Mouse (Mus musculus): ENCODE data around the gene Atp1b2. TPM values are rescaled to one million over a fixed set of nuclear protein-coding genes. Genes with fewer than 3 reads are reported as not detected.
A peak's percentile ranks its signal among the peaks of the same experiment; 100 is the strongest.

The Atp1b2 gene
- polyA plus RNA-seq, 1 experiment from 2014 or later: 31.0 TPM

DNA sequence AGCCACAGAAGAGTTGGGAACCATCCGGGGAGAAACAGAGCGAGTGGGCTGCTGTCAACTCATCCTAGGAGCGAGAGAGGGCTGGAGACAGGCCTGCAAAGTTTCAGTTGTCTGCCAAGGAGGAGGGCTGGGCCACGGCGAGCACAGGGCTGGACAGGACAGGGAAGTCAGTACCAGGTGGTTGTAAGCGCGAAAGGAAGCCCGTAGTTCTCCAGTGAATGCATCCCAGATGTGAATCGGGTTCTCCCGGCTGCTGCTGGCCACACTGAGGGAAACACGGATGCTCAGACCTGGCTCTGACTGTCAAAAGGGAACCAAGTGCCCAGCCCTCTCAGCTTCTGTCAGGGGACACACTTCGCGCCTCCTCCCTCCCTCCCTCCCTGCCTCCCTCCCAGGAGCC lies 42.4 kb downstream of the Atp1b2 start:
- no peak for ATAC-seq (replicated peaks; ENCODE audit: insufficient number of reproducible peaks, low FRiP score, low TSS enrichment)
- no peaks in the 10 kb centered on the region for H3K9me3 ChIP-seq (replicated peaks; ENCODE audit: control insufficient read depth, low read length)
- 49% methylated on average over 13 of the region's 13 CpGs for WGBS (ENCODE audit: insufficient replicate concordance)
- no peak overlapping the region for H3K9ac ChIP-seq (ENCODE audit: low read depth, low read length)
- H3K4me3 ChIP-seq (ENCODE audit: low read depth, low read length): no peak overlapping the region
- H3K4me2 ChIP-seq: peak overlapping the region; percentile 22
- peaks cover 6% of the 10 kb centered on the region; the same call in 1 of the 2 replicates for H3K27me3 ChIP-seq (ENCODE audit: control insufficient read depth, insufficient read depth, low read length)
- H3K4me1 ChIP-seq (ENCODE audit: control insufficient read depth, insufficient read depth, low read length): peaks cover 47% of the 10 kb centered on the region
- H3K27ac ChIP-seq (ENCODE audit: low read depth, low read length): peak overlapping the region; percentile 25; the same call in 1 of the 2 replicates
- H3K36me3 ChIP-seq (ENCODE audit: control insufficient read depth, insufficient read depth, low read length): peaks cover 2% of the 10 kb centered on the region; the same call in 1 of the 2 replicates

DNA sequence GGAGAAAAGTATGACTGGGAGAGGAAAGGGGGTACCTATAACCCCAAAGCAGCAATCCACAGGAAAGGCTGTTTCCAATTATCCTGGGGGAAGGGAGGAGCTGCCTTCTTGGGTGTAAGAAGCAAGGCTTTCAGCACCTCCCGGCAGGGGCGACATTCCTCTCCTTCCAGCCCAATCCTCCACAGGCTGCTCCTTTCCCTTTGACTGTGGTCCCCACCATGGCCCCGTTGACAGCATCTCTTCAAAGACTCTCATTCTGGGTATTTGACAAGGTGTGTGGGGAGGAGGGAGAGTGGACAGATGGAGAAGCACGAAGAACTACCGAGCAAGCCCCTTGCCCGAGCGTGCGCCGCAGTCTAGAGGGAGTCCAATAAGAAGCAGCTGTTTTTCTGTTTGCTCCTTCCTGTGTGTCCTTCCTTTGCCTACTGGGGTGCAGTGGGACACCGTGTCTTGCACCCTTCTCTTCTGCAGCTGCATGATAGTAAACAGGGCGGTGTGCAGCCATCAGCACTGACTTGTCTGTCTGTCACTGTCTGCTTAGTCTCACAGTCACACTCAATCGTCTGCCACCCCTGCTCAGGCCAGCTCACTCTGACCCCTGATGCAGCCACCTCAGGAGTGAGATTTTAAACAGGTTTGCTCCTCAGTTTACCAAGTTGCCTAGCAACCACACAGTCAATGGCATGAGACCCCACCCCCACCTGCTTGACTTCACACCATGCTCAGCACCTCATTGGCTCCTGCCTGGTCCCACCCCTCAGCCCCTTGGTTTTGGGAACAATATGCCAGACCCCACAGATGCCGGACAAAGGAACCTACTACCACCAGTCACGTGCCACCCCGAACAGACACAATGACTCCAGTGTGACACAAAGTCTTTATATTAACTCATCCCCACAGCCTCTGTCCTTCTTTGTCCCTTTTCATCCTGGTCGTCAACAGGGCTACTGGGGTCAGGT lies 44.6 kb downstream of the Atp1b2 start:
- Histone ChIP-seq H3K4me1 (ENCODE audit: control insufficient read depth, insufficient read depth, low read length) (peaks cover 62% of the 10 kb centered on the region), H3K9ac (ENCODE audit: low read depth, low read length) (peak overlapping the region; percentile 54; the same call in 1 of the 2 replicates), H3K36me3 (ENCODE audit: control insufficient read depth, insufficient read depth, low read length) (peaks cover 2% of the 10 kb centered on the region; the same call in 1 of the 2 replicates), H3K9me3 (replicated peaks; ENCODE audit: control insufficient read depth, low read length) (no peaks in the 10 kb centered on the region), H3K27me3 (ENCODE audit: control insufficient read depth, insufficient read depth, low read length) (peaks cover 6% of the 10 kb centered on the region; the same call in 1 of the 2 replicates), H3K4me2 (peak overlapping the region; percentile 98), H3K4me3 (ENCODE audit: low read depth, low read length) (peak overlapping the region; percentile 74; the same call in 1 of the 2 replicates), H3K27ac (ENCODE audit: low read depth, low read length) (peak overlapping the region; percentile 99)
- ATAC-seq (replicated peaks; ENCODE audit: insufficient number of reproducible peaks, low FRiP score, low TSS enrichment): no peak
- WGBS (ENCODE audit: insufficient replicate concordance): 21% methylated on average over 16 of the region's 16 CpGs

DNA sequence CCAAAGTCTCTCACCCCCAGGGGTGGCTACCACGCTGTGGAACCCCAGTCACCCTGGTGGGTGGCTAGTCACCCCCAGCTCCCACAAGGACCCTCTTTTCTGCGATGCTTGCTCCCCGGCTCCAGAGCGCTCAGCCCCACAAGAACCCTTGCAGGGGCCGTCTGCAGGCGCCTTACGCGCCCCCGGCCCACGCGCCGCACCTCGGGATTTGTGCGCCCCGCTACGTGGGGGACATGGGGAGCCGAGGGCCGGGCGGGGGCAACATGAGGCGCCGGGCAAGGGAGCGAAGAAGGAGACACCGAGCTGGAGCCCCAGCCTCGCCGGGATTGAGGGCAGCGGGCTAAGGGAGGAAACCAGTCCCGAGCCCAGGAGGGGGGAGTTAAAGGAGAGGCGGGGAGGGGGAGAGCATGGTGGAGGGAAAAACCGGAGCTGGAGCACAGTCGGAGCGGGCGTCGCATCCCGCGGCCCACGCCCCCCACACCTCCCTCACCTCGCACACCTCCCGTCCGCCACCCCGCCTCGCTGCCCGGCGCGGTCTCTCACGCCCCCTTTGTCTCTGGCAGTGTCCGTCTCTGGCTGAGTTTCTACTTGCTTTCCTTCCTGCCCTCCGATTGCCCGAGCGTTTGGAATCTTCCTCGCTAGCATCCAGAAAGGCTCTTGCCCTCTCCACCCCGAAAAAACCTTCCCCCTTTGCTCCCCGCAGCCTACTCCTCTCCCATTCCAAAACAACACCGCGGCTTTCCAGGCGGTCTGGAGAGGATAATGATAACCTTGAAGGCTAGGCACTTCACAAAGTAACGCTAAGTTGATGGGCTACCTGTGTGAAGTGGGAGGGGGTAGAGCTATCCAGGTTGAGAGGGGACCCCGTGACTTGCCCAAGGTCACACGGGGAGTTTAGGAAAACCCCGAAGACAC lies 45.6 kb downstream of the Atp1b2 start, which contains the start of gene Efnb3:
Gene Efnb3, minus strand, starts transcription at position 355 of the 915 bp plus-strand sequence.
- H3K27me3 ChIP-seq (ENCODE audit: control insufficient read depth, insufficient read depth, low read length): peaks cover 6% of the 10 kb centered on the region; the same call in 1 of the 2 replicates
- peak within 1 kb of the TSS; percentile 91 for H3K9ac ChIP-seq (ENCODE audit: low read depth, low read length)
- peak; percentile 45 for ATAC-seq (replicated peaks; ENCODE audit: insufficient number of reproducible peaks, low FRiP score, low TSS enrichment)
- under 1% methylated on average over 56 of the region's 59 CpGs for WGBS (ENCODE audit: insufficient replicate concordance)
- H3K27ac ChIP-seq (ENCODE audit: low read depth, low read length): peak within 1 kb of the TSS; percentile 99
- H3K36me3 ChIP-seq (ENCODE audit: control insufficient read depth, insufficient read depth, low read length): peaks cover 2% of the 10 kb centered on the region; the same call in 1 of the 2 replicates
- H3K4me2 ChIP-seq: peak within 1 kb of the TSS; percentile 98
- peak within 1 kb of the TSS; percentile 74 for H3K4me3 ChIP-seq (ENCODE audit: low read depth, low read length)
- no peaks in the 10 kb centered on the region for H3K9me3 ChIP-seq (replicated peaks; ENCODE audit: control insufficient read depth, low read length)
- peaks cover 62% of the 10 kb centered on the region for H3K4me1 ChIP-seq (ENCODE audit: control insufficient read depth, insufficient read depth, low read length)

DNA sequence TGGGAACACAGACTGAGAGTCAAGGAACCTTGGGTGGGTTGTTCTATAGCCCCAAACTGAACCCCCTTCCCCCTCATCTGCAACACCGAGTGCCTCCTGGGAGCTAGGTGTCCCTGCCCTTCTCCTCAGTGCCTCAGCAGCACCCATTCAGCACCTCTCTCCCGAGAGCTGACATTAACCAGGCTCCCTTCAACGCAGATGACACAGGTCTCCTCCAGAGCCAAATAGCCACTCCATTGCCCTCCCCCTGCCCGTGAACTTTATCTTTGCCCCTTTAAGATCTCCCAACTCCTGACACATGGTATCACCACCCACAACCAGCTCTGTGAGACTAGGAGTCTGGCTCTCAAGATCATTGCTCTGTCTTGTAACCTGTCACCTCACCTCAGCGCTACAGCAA lies 46.6 kb downstream of the Atp1b2 start:
- H3K4me1 ChIP-seq (ENCODE audit: control insufficient read depth, insufficient read depth, low read length): peaks cover 62% of the 10 kb centered on the region
- 5% methylated on average over 5 of the region's 5 CpGs for WGBS (ENCODE audit: insufficient replicate concordance)
- ATAC-seq (replicated peaks; ENCODE audit: insufficient number of reproducible peaks, low FRiP score, low TSS enrichment): peak; percentile 47

DNA sequence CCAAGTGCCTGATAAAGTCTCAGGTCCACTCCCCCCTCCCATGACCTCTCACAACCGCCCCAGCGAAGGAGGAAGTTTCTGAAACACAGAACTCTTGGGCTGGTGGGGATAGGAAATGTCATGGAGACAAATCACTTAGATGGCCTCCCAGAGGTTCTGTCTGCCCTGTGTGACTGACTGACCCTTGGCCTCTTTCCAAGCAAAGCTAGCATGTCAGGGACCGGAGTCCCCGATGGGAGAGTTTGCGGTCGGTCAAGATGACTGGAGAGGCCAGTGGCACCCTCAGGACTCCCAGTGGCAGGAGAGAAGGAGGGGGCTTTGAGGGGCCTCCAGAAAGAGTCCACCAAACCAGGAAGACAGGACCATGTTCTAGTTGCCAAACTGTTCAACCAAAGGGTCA lies 47.0 kb downstream of the Atp1b2 start:
- Histone ChIP-seq H3K27ac (ENCODE audit: low read depth, low read length) (peak overlapping the region; percentile 99), H3K36me3 (ENCODE audit: control insufficient read depth, insufficient read depth, low read length) (peaks cover 2% of the 10 kb centered on the region; the same call in 1 of the 2 replicates), H3K9ac (ENCODE audit: low read depth, low read length) (peak overlapping the region; percentile 91), H3K4me1 (ENCODE audit: control insufficient read depth, insufficient read depth, low read length) (peaks cover 59% of the 10 kb centered on the region), H3K27me3 (ENCODE audit: control insufficient read depth, insufficient read depth, low read length) (peaks cover 6% of the 10 kb centered on the region; the same call in 1 of the 2 replicates), H3K4me2 (peak overlapping the region; percentile 98), H3K9me3 (replicated peaks; ENCODE audit: control insufficient read depth, low read length) (no peaks in the 10 kb centered on the region), H3K4me3 (ENCODE audit: low read depth, low read length) (peak overlapping the region; percentile 74)
- no peak for ATAC-seq (replicated peaks; ENCODE audit: insufficient number of reproducible peaks, low FRiP score, low TSS enrichment)
- WGBS (ENCODE audit: insufficient replicate concordance): 12% methylated on average over 6 of the region's 6 CpGs

More for the DNA sequence above, 46.6 kb downstream of the Atp1b2 start:
- Histone ChIP-seq H3K9ac (ENCODE audit: low read depth, low read length) (peak overlapping the region; percentile 91), H3K27ac (ENCODE audit: low read depth, low read length) (peak overlapping the region; percentile 99), H3K4me3 (ENCODE audit: low read depth, low read length) (peak overlapping the region; percentile 74), H3K9me3 (replicated peaks; ENCODE audit: control insufficient read depth, low read length) (no peaks in the 10 kb centered on the region), H3K4me2 (peak overlapping the region; percentile 98), H3K36me3 (ENCODE audit: control insufficient read depth, insufficient read depth, low read length) (peaks cover 2% of the 10 kb centered on the region; the same call in 1 of the 2 replicates), H3K27me3 (ENCODE audit: control insufficient read depth, insufficient read depth, low read length) (peaks cover 6% of the 10 kb centered on the region; the same call in 1 of the 2 replicates)

DNA sequence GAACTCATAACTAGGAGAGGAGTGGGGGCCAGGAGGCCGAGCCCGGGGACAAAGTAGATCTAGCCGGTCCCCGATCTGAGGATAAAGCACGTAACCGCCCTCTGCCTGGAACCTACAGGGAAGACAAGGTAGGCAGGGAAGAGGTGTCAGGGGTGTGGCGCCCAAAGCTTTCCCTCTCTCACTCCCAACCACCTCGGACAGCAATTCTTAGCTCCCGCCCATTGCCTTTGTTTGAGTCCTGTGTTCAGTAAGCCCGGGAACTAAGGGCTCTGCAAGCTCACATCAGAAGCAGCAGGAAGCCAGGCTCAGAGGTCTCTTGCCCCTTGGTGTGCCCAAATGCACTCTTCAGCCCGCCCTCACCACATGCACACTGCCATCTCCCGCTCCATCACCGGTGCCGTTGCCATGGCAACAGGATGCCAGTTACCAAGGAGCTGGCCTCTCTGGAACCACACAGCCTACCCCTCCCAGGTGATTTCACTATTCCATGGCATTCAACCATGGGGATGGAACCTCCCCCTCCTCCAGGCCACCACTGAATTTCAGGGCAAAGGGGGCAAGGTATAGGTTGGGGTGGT lies 48.3 kb downstream of the Atp1b2 start:
- Histone ChIP-seq H3K4me3 (ENCODE audit: low read depth, low read length) (peak overlapping the region; percentile 74; the same call in 1 of the 2 replicates), H3K36me3 (ENCODE audit: control insufficient read depth, insufficient read depth, low read length) (no peaks in the 10 kb centered on the region), H3K9me3 (replicated peaks; ENCODE audit: control insufficient read depth, low read length) (no peaks in the 10 kb centered on the region), H3K4me1 (ENCODE audit: control insufficient read depth, insufficient read depth, low read length) (peaks cover 49% of the 10 kb centered on the region), H3K4me2 (peak overlapping the region; percentile 98), H3K27me3 (ENCODE audit: control insufficient read depth, insufficient read depth, low read length) (peaks cover 6% of the 10 kb centered on the region; the same call in 1 of the 2 replicates), H3K27ac (ENCODE audit: low read depth, low read length) (no peak overlapping the region), H3K9ac (ENCODE audit: low read depth, low read length) (no peak overlapping the region)
- no peak for ATAC-seq (replicated peaks; ENCODE audit: insufficient number of reproducible peaks, low FRiP score, low TSS enrichment)
- WGBS (ENCODE audit: insufficient replicate concordance): 30% methylated on average over 14 of the region's 14 CpGs

DNA sequence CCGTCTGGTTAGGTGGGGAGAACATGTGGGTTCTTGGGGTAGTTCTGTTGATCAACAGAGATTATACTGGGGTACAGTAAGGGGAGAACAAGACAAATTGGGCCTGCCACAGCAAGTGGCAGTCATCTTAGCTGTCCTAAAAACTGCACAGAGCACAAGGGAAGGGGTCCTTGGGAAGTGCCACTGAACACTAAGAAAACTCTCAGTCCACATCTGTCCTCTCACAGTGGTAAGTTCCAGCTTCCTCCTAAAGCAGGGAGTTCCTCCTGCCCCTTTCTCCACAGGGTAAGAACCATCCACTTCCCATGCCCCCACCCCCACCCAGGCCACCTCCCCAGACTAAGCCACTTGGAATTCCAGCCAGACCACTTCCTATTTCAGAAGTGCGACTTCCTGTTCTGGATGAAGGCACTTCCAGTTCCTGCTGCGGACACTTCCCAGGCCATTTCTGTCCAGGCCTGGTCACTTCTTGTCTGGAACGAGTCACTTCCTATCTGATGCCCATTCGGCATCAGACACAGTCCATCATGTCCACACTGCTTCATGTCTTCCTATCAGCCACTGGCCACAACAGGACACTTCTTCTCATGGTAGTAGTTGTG lies 51.1 kb downstream of the Atp1b2 start:
- ATAC-seq (replicated peaks; ENCODE audit: insufficient number of reproducible peaks, low FRiP score, low TSS enrichment): no peak
- H3K9me3 ChIP-seq (replicated peaks; ENCODE audit: control insufficient read depth, low read length): no peaks in the 10 kb centered on the region
- H3K4me1 ChIP-seq (ENCODE audit: control insufficient read depth, insufficient read depth, low read length): peaks cover 24% of the 10 kb centered on the region
- WGBS (ENCODE audit: insufficient replicate concordance): 65% methylated on average over 5 of the region's 5 CpGs
- no peak overlapping the region for H3K4me2 ChIP-seq
- no peak overlapping the region for H3K27ac ChIP-seq (ENCODE audit: low read depth, low read length)
- H3K9ac ChIP-seq (ENCODE audit: low read depth, low read length): no peak overlapping the region
- no peaks in the 10 kb centered on the region for H3K36me3 ChIP-seq (ENCODE audit: control insufficient read depth, insufficient read depth, low read length)
- no peak overlapping the region for H3K4me3 ChIP-seq (ENCODE audit: low read depth, low read length)
- H3K27me3 ChIP-seq (ENCODE audit: control insufficient read depth, insufficient read depth, low read length): 0 out of 2 replicates have a peak, but pooled peaks cover 6% of the 10 kb centered on the region
